Mouse (Mus musculus) erythroblast, embryonic 14.5 days (primary cell): ENCODE measurements around the gene Gm13290. TPM values are rescaled to one million over a fixed set of nuclear protein-coding genes. Genes with fewer than 3 reads are reported as not detected.
"Not testable (repeated sequence)": the region's sequence is repeated elsewhere in the genome, so short reads cannot be mapped to it uniquely, and the experiment has no call there.

ENCODE experiments used
- H3K27me3 ChIP-seq: 2 replicates; pipeline ENCODE4 v1.6.1; 2012; ENCODE audit warnings: inconsistent platforms; ENCODE audit not compliant: control insufficient read depth
- H3K36me3 ChIP-seq: 2 replicates; pipeline ENCODE4 v1.6.1; 2012; ENCODE audit warnings: mild to moderate bottlenecking, inconsistent platforms; ENCODE audit not compliant: control insufficient read depth
- H3K4me1 ChIP-seq: 2 replicates; pipeline ENCODE4 v1.6.1; 2012; ENCODE audit warnings: inconsistent platforms; ENCODE audit not compliant: control insufficient read depth
- H3K4me3 ChIP-seq: replicated peaks from 2 replicates; pipeline ENCODE3; 2012; ENCODE audit warnings: moderate library complexity, mild to moderate bottlenecking, inconsistent platforms
- H3K9me3 ChIP-seq: 2 replicates; pipeline ENCODE4 v1.6.1; 2012; ENCODE audit warnings: low read length, inconsistent platforms, mixed read lengths; ENCODE audit not compliant: control insufficient read depth
- GATA1 ChIP-seq: IDR thresholded peaks from 2 replicates; pipeline ENCODE4 v1.6.1; 2012; ENCODE audit warnings: low read length, inconsistent platforms, mixed read lengths
- TAL1 ChIP-seq: IDR thresholded peaks from 3 replicates; pipeline ENCODE4 v1.6.1; 2012; ENCODE audit warnings: low read length, inconsistent platforms, mixed read lengths
- polyA plus RNA-seq: library from polyadenylated mRNA; stranded (reverse); fragments of >175 nt; gene quantifications from 2 replicates; pipeline ENCODE4 v1.2.3, GENCODE M21; 2012

Gene Gm13290
- polyA plus RNA-seq, 1 experiment = not detected

GRCm38 (mm10) chr4:88797097-88797496, 23.5 kb downstream of the Gm13290 start, which contains the start of gene Gm13279:
Gene Gm13279, plus strand, starts transcription at chr4:88797397.
- not testable (repeated sequence) for H3K9me3 ChIP-seq

GRCm38 (mm10) chr4:88799365-88799764, 25.7 kb downstream of the Gm13290 start, which contains the start of gene Gm13285:
Gene Gm13285, plus strand, starts transcription at chr4:88799665.
- H3K4me1 ChIP-seq, H3K27me3 ChIP-seq, H3K4me3 ChIP-seq, H3K36me3 ChIP-seq, H3K9me3 ChIP-seq: not testable (repeated sequence)

More at GRCm38 (mm10) chr4:88797097-88797496, 23.5 kb downstream of the Gm13290 start, which contains the start of gene Gm13279:
- not testable (repeated sequence) for H3K27me3 ChIP-seq, H3K36me3 ChIP-seq, H3K4me3 ChIP-seq, H3K4me1 ChIP-seq

DNA sequence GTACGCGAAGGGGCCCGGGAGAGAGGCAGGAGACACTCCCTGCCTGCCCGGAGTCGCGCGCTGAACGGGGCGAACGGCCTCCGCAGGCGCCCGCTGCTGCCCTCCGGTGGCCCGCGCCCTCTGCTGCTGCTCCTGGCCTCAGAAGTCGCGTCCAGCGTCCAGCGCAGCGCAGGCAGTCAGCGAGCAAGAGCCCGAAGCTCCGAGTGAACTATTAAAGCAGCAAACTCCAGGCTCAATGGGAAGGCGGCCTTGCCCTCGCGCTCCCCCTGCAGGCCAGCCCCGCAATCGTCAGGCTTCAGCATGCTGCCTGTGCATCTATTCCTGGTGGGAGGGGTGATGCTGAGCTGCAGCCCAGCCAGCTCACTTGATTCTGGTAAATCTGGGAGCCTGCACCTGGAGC, 29.3 kb downstream of the Gm13290 start, which contains the start of gene Gm13287:
Gene Gm13287, plus strand, starts transcription at position 301 of the 400 bp plus-strand sequence.
- not testable (repeated sequence) for H3K9me3 ChIP-seq, H3K4me3 ChIP-seq, H3K4me1 ChIP-seq, H3K36me3 ChIP-seq, H3K27me3 ChIP-seq

- H3K4me1 ChIP-seq, H3K4me3 ChIP-seq: not testable (repeated sequence)
These were observed 31.6 kb downstream of the Gm13290 start, which contains the start of gene Gm13288 for GRCm38 (mm10) chr4:88805231-88805630. Gene Gm13288, plus strand, starts transcription at chr4:88805531.

GRCm38 (mm10) chr4:88805761-88806160, 32.1 kb downstream of the Gm13290 start:
- not testable (repeated sequence) for H3K36me3 ChIP-seq, H3K4me1 ChIP-seq, H3K9me3 ChIP-seq, H3K27me3 ChIP-seq, H3K4me3 ChIP-seq

More at GRCm38 (mm10) chr4:88805231-88805630, 31.6 kb downstream of the Gm13290 start, which contains the start of gene Gm13288:
- H3K36me3 ChIP-seq, H3K9me3 ChIP-seq, H3K27me3 ChIP-seq: not testable (repeated sequence)

- no peaks in the 10 kb centered on the region for H3K36me3 ChIP-seq
- H3K9me3 ChIP-seq = no peaks in the 10 kb centered on the region
- no peaks in the 10 kb centered on the region for H3K4me1 ChIP-seq
- no peak within 1 kb of the TSS for H3K4me3 ChIP-seq
- H3K27me3 ChIP-seq = no peaks in the 10 kb centered on the region
- no peak for TF ChIP-seq TAL1
- TF ChIP-seq GATA1 = no peak
These were observed 42.3 kb downstream of the Gm13290 start, which contains the start of gene Ifna7 for GRCm38 (mm10) chr4:88815928-88816327. Gene Ifna7, plus strand, starts transcription at chr4:88816228.

DNA sequence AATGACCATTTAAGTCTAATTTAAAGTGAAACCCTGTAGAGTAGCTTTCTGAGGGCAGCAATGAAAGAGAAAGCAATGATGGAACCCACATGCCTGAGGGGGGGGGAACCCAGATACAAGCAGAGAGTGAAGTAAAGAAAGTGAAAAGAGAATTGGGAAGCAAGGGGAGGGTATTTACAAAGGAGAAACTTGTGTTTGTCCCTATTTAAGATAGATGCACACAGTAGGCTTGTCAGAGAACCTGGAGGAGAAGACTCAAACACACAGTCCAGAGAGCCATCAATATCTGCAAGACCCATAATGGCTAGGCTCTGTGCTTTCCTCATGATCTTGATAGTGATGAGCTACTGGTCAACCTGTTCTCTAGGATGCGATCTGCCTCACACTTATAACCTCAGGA, 46.0 kb downstream of the Gm13290 start, which contains the start of gene Ifna11:
Gene Ifna11, plus strand, starts transcription at position 301 of the 400 bp plus-strand sequence.
- H3K4me3 ChIP-seq = no peak within 1 kb of the TSS
- H3K36me3 ChIP-seq = no peaks in the 10 kb centered on the region
- H3K4me1 ChIP-seq = no peaks in the 10 kb centered on the region
- TF ChIP-seq GATA1 = no peak
- no peak for TF ChIP-seq TAL1
- H3K27me3 ChIP-seq = no peaks in the 10 kb centered on the region
- no peaks in the 10 kb centered on the region for H3K9me3 ChIP-seq

DNA sequence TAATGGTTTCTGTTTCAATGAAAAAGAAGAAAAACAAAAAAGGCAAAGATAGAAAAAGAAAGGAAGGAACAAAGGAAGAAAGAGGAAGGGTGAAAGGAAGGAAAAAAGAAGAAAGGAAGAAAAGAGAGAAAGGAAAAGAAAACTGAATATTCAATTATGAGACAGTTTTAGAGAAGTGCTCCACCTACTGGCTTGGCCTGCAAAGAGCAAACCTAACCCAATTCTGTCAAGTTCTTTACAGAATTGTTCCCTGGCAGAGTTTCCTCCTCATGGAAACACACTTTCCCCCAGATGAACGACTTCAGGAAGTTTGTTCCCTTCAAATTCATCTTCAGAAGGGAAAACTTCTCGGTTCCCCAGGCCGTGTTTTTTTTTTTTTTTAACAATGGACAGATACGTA, 49.4 kb downstream of the Gm13290 start:
- no peaks in the 10 kb centered on the region for H3K4me1 ChIP-seq
- no peaks in the 10 kb centered on the region for H3K9me3 ChIP-seq
- H3K36me3 ChIP-seq = no peaks in the 10 kb centered on the region
- no peak for TF ChIP-seq TAL1
- TF ChIP-seq GATA1 = no peak
- no peak overlapping the region for H3K4me3 ChIP-seq
- no peaks in the 10 kb centered on the region for H3K27me3 ChIP-seq

Other genes with a start within 250 kb of the Gm13290 start
- not detected in 2 replicates for gene Ifna15, start 215.6 kb upstream of the Gm13290 start, polyA plus RNA-seq
- gene Ifna14, start 202.0 kb upstream of the Gm13290 start, polyA plus RNA-seq = not detected in 2 replicates
- gene Ifna9, start 181.4 kb upstream of the Gm13290 start, polyA plus RNA-seq = not detected in 2 replicates
- gene Ifna12, start 170.5 kb upstream of the Gm13290 start, polyA plus RNA-seq = not detected in 2 replicates
- 0.03 TPM in 1 of 2 replicates, not detected in the other for gene C87499, start 139.4 kb upstream of the Gm13290 start, polyA plus RNA-seq
- not detected in 2 replicates for gene Ifna13, start 129.4 kb upstream of the Gm13290 start, polyA plus RNA-seq
- gene Ifna16, start 96.9 kb upstream of the Gm13290 start, polyA plus RNA-seq = not detected in 2 replicates
- gene Ifna2, start 89.9 kb upstream of the Gm13290 start, polyA plus RNA-seq = not detected in 2 replicates
- gene Ifnab, start 82.5 kb upstream of the Gm13290 start, polyA plus RNA-seq = not detected in 2 replicates
- 0.03 and 0.05 TPM in 2 replicates for gene Gm26566, start 52.0 kb upstream of the Gm13290 start, polyA plus RNA-seq
- 0.08 and 0.10 TPM in 2 replicates for gene Klhl9, start 51.4 kb upstream of the Gm13290 start, polyA plus RNA-seq
- not detected in 2 replicates for gene Gm13271, start 19.0 kb upstream of the Gm13290 start, polyA plus RNA-seq
- not detected in 2 replicates for gene Gm13283, start 13.7 kb upstream of the Gm13290 start, polyA plus RNA-seq
- gene Gm13289, start 3.1 kb downstream of the Gm13290 start, polyA plus RNA-seq = not detected in 2 replicates
- gene Gm13272, start 6.0 kb downstream of the Gm13290 start, polyA plus RNA-seq = not detected in 2 replicates
- not detected in 2 replicates for gene Ifnz, start 8.3 kb downstream of the Gm13290 start, polyA plus RNA-seq
- not detected in 2 replicates for gene Gm13276, start 11.9 kb downstream of the Gm13290 start, polyA plus RNA-seq
- not detected in 2 replicates for gene Gm13277, start 14.8 kb downstream of the Gm13290 start, polyA plus RNA-seq
- gene Gm13278, start 17.7 kb downstream of the Gm13290 start, polyA plus RNA-seq = not detected in 2 replicates
- not detected in 2 replicates for gene Gm13275, start 20.7 kb downstream of the Gm13290 start, polyA plus RNA-seq
- gene Gm13279, start 23.6 kb downstream of the Gm13290 start, polyA plus RNA-seq = not detected in 2 replicates
- not detected in 2 replicates for gene Gm13285, start 25.8 kb downstream of the Gm13290 start, polyA plus RNA-seq
- gene Gm13287, start 29.4 kb downstream of the Gm13290 start, polyA plus RNA-seq = not detected in 2 replicates
- not detected in 2 replicates for gene Gm13288, start 31.7 kb downstream of the Gm13290 start, polyA plus RNA-seq
- not detected in 2 replicates for gene Ifna7, start 42.4 kb downstream of the Gm13290 start, polyA plus RNA-seq
- gene Ifna11, start 46.1 kb downstream of the Gm13290 start, polyA plus RNA-seq = not detected in 2 replicates
- not detected in 2 replicates for gene Ifna6, start 53.6 kb downstream of the Gm13290 start, polyA plus RNA-seq
- not detected in 2 replicates for gene Ifna5, start 61.7 kb downstream of the Gm13290 start, polyA plus RNA-seq
- not detected in 2 replicates for gene Ifna4, start 68.0 kb downstream of the Gm13290 start, polyA plus RNA-seq
- gene Ifna1, start 76.3 kb downstream of the Gm13290 start, polyA plus RNA-seq = not detected in 2 replicates
- not detected in 2 replicates for gene Ifne, start 106.4 kb downstream of the Gm13290 start, polyA plus RNA-seq